Mouse (Mus musculus) hindbrain, embryonic 15.5 days (tissue): ENCODE measurements at regions not wholly inside any gene's neighbourhood (a gene's known extent, or its start where the extent isn't known, plus 50 kb on each side); places are given as distances from the start of the nearest gene placed in this dataset.

Experiments used
- ATAC-seq: fragments of 200-750 bp; cut with Nextera tagmentation; 2 replicates; pipeline ENCODE4 v1.8.0; 2017; ENCODE audit warnings: low read depth, moderate number of reproducible peaks, moderate TSS enrichment; ENCODE audit not compliant: low FRiP score
- H3K27ac ChIP-seq: fragments of 300-500 bp; sonication (generic); replicated peaks from 2 replicates; pipeline ENCODE4 v1.5.1; 2015; ENCODE audit warnings: mild to moderate bottlenecking, inconsistent platforms
- H3K27me3 ChIP-seq: fragments of 300-500 bp; sonication (generic); 2 replicates; pipeline ENCODE4 v1.6.1; 2015; ENCODE audit warnings: control low read depth, inconsistent platforms
- H3K36me3 ChIP-seq: fragments of 300-500 bp; sonication (generic); 2 replicates; pipeline ENCODE4 v1.6.1; 2015; ENCODE audit warnings: control low read depth, inconsistent platforms
- H3K4me1 ChIP-seq: fragments of 300-500 bp; sonication (generic); replicated peaks from 2 replicates; pipeline ENCODE4 v1.6.1; 2015; ENCODE audit warnings: control low read depth, inconsistent platforms
- H3K4me2 ChIP-seq: fragments of 300-500 bp; sonication (generic); 2 replicates; pipeline ENCODE4 v1.6.1; 2015; ENCODE audit warnings: moderate library complexity, mild to moderate bottlenecking, inconsistent platforms
- H3K4me3 ChIP-seq: fragments of 300-500 bp; sonication (generic); 2 replicates; pipeline ENCODE4 v1.5.1; 2015; ENCODE audit warnings: mild to moderate bottlenecking, inconsistent platforms
- H3K9ac ChIP-seq: fragments of 300-500 bp; sonication (generic); 2 replicates; pipeline ENCODE4 v1.6.1; 2015; ENCODE audit warnings: inconsistent platforms
- H3K9me3 ChIP-seq: fragments of 300-500 bp; sonication (generic); 2 replicates; pipeline ENCODE4 v1.6.1; 2016; ENCODE audit warnings: control low read depth, inconsistent platforms
- WGBS: fragments of 180-500 bp; shearing (Covaris S2); methylation state at CpG from one replicate; pipeline ENCODE4 v1.1.7; 2015; 5-methylcytosine and 5-hydroxymethylcytosine counted together

DNA sequence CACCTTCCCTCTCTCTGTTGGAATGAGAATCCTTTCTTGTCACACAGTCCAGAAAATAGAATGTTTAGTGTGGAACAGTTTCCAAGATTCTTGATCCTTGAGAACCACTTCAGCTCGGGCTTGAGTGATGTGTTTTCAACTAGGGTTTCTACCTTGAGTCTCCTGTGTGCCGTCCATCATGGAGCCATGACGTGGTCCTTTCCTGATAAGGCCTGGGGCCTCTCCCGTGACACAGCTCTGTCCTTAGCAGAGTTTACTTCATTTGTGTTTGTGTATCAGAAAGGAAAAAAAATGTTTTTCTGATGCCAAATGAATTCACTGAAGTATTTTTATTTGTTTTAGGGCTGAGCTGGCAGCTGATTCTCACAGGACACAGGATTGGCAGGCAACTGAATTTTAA, 148.6 kb downstream of the Mettl11b start:
- H3K9ac ChIP-seq, result no peak overlapping the region
- H3K4me2 ChIP-seq, result no peak overlapping the region
- no peak overlapping the region for H3K4me3 ChIP-seq
- H3K27me3 ChIP-seq, result no peaks in the 10 kb centered on the region
- WGBS, result 82% methylated on average over 4 of the region's 4 CpGs
- no peaks in the 10 kb centered on the region for H3K4me1 ChIP-seq
- H3K27ac ChIP-seq, result no peak overlapping the region
- H3K36me3 ChIP-seq, result no peaks in the 10 kb centered on the region
- no peaks in the 10 kb centered on the region for H3K9me3 ChIP-seq
- no peak for ATAC-seq

DNA sequence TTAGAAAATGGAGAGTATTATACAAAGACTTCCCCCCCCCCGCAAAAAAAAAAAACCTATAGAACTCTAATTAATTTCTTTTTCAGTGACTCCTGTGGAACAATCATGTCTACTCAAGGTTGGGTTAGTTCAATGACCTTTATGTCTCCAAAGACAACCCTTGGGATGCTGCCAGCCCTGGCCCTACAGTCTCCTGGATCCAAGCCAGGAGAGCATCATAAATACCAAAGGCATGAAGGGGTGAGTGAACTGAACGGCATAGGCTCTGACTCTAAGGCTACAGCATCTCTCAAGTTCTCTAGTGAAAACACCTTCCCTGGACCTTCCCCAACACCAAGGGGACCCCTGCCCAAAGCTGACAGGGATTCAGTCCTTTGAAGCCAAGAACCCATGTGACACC, 149.4 kb downstream of the Mettl11b start:
- 75% methylated on average over 2 of the region's 2 CpGs for WGBS
- no peak overlapping the region for H3K4me2 ChIP-seq
- ATAC-seq, result no peak
- no peaks in the 10 kb centered on the region for H3K9me3 ChIP-seq
- no peaks in the 10 kb centered on the region for H3K36me3 ChIP-seq
- no peak overlapping the region for H3K4me3 ChIP-seq
- no peaks in the 10 kb centered on the region for H3K27me3 ChIP-seq
- H3K9ac ChIP-seq, result no peak overlapping the region
- H3K4me1 ChIP-seq, result no peaks in the 10 kb centered on the region
- no peak overlapping the region for H3K27ac ChIP-seq

DNA sequence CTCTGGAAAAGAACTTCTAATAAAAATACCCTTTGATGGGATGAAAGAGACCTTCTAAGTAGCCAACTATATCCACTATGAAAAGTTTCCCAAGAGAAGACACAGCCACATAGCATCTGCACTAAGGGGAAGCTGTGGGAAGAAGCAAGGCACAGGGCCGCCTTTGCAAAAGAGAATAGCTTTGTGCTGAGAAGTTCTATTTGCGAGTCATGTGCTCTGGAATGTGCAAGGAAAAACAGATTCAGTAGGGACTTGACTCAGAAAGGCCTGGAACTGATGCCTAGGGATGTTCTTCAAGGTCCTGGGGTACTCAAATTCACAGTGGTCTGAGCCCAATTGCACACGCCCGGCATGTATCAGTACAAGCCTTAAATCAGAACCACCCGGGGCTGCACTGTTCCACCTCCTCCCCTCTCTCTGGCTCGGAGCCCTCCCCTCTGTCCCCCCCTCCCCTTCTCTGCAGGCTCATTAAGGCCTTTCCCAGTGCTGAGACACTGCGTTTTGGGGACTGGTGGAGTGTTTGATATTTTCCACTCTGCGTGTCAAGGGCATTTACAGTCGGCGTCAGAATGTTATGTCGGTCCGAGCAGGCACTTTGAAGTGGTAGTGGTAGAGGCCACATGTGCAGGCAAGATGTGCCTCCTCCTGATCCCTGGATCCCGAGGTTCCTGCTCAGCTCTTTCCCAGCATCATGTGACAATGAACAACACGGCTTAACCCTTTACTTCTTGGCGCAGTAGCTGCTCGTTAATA, 150.4 kb downstream of the Mettl11b start:
- Histone ChIP-seq H3K9me3 (no peaks in the 10 kb centered on the region), H3K4me3 (no peak overlapping the region), H3K27me3 (no peaks in the 10 kb centered on the region), H3K27ac (no peak overlapping the region), H3K9ac (no peak overlapping the region), H3K4me2 (no peak overlapping the region), H3K36me3 (no peaks in the 10 kb centered on the region), H3K4me1 (no peaks in the 10 kb centered on the region)
- ATAC-seq, result no peak
- 65% methylated on average over 16 of the region's 16 CpGs for WGBS

DNA sequence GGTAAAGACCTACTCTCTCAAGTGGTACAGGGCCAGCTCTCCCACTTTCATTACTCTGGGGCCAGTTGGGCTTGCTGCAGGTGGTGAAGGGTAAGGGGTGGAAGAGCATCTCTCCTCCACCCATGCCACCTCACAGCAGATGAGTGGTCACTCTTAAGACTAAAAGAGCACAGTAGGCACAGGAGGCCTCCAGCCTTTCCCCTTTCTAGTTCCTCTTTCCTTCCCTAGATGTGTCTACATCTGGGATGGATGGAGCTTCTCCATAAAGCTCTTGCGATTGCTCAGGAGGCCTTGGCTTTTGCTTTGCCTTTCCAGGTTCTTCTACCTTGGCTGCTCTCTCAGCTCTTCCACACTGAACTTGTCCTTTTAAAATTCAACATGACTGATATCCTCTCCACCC, 151.5 kb downstream of the Mettl11b start:
- Histone ChIP-seq H3K36me3 (no peaks in the 10 kb centered on the region), H3K4me2 (no peak overlapping the region), H3K9ac (no peak overlapping the region), H3K4me1 (no peaks in the 10 kb centered on the region), H3K27me3 (no peaks in the 10 kb centered on the region), H3K4me3 (no peak overlapping the region), H3K9me3 (no peaks in the 10 kb centered on the region), H3K27ac (no peak overlapping the region)
- WGBS, result 93% methylated on average over 1 of the region's 1 CpGs
- ATAC-seq, result no peak

DNA sequence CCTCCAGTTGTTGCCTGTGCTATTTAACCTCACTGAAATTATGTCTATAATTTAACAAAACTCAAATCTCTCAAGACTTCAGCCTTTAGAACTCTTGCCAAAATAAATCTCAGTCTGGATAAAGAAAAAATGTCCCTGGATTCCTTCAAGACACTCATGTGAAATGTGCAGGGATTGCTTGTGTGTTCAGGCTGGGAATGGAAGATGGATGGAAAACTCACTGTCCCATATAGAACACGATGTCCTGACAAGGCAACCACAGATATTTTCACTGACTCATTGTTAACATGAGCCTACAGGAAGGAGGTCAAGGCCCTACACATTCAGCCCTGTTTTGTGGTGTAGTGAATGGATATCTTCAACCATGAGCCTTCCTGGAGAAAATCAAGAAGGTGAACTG, 160.3 kb upstream of the Gorab start:
- Histone ChIP-seq H3K4me1 (no peaks in the 10 kb centered on the region), H3K9ac (no peak overlapping the region), H3K4me2 (no peak overlapping the region), H3K36me3 (no peaks in the 10 kb centered on the region), H3K27ac (no peak overlapping the region), H3K27me3 (no peaks in the 10 kb centered on the region), H3K4me3 (no peak overlapping the region), H3K9me3 (no peaks in the 10 kb centered on the region)
- WGBS, result 81% methylated on average over 1 of the region's 1 CpGs
- no peak for ATAC-seq

DNA sequence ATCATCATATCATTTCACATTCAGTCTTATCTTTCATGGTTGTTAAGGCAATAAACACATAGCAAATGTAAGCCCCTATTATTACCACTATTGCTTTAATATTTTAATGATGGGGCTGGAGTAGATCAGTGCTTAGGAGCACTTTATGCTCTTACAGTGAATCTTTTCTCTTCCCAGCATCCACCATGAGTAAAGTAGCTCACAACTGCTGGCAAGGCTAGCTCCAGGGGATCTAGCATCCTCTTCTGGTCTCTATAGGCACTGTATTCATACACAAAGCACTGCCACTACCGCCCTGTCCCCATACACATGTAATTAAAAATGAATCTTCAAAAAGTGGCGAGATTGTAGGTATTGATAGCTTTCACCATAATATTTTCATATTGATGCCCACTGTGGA, 159.6 kb upstream of the Gorab start:
- no peak overlapping the region for H3K9ac ChIP-seq
- H3K27ac ChIP-seq, result no peak overlapping the region
- no peaks in the 10 kb centered on the region for H3K4me1 ChIP-seq
- no peaks in the 10 kb centered on the region for H3K36me3 ChIP-seq
- no peak for ATAC-seq
- WGBS, result 95% methylated on average over 2 of the region's 2 CpGs
- H3K9me3 ChIP-seq, result no peaks in the 10 kb centered on the region
- no peak overlapping the region for H3K4me2 ChIP-seq
- H3K4me3 ChIP-seq, result no peak overlapping the region
- H3K27me3 ChIP-seq, result no peaks in the 10 kb centered on the region

DNA sequence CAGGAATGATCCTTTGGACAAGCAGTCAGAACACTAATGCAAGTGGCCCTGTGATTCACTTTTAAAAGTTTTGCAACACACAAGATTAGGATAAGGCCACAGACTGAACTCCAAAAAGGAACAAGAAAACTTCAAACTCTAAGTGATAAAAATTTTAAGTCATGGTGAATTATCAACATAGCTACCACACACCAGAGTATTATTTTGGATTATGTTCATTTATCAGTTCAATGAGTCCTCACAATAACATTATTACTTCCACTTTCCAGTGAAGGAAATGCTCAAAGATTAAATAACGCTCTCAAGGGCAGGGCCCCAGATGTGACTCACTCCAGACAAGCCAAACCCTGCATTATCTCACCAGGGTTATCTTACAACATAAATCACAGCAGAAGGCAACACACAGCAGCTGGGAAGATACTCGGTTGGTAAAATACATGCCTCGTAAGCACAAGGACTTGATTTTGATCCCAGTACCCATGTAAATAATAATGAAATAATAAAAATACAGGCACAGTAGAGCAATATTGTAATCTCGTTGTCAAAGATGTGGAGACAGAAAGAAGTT, 158.8 kb upstream of the Gorab start:
- 80% methylated on average over 4 of the region's 4 CpGs for WGBS
- no peak overlapping the region for H3K4me3 ChIP-seq
- H3K9me3 ChIP-seq, result no peaks in the 10 kb centered on the region
- H3K36me3 ChIP-seq, result no peaks in the 10 kb centered on the region
- no peak overlapping the region for H3K4me2 ChIP-seq
- ATAC-seq, result no peak
- H3K27ac ChIP-seq, result no peak overlapping the region
- H3K27me3 ChIP-seq, result no peaks in the 10 kb centered on the region
- no peak overlapping the region for H3K9ac ChIP-seq
- no peaks in the 10 kb centered on the region for H3K4me1 ChIP-seq

DNA sequence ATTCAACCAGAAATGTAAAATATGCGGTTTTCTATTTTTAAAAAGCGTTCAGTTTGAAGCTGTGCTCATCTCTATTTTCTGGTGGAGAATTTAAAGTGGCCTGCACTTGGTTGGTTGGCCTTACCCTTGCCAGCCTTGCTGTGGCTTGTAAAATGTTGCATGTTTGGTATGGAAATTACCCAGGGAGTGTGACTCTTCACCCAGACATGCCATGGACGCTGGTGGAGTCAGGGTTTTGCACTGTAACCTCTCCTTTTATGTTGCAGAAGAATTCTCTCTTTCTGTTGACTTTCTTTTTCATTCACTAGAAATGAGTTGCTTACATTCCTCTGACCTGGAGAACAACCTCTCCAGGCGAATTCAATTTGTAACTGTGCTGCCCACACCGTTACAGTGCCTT, 157.5 kb upstream of the Gorab start:
- Histone ChIP-seq H3K4me2 (no peak overlapping the region), H3K9ac (no peak overlapping the region), H3K4me3 (no peak overlapping the region), H3K36me3 (no peaks in the 10 kb centered on the region), H3K27ac (no peak overlapping the region), H3K4me1 (no peaks in the 10 kb centered on the region), H3K27me3 (no peaks in the 10 kb centered on the region), H3K9me3 (no peaks in the 10 kb centered on the region)
- WGBS, result 60% methylated on average over 5 of the region's 5 CpGs
- ATAC-seq, result no peak

DNA sequence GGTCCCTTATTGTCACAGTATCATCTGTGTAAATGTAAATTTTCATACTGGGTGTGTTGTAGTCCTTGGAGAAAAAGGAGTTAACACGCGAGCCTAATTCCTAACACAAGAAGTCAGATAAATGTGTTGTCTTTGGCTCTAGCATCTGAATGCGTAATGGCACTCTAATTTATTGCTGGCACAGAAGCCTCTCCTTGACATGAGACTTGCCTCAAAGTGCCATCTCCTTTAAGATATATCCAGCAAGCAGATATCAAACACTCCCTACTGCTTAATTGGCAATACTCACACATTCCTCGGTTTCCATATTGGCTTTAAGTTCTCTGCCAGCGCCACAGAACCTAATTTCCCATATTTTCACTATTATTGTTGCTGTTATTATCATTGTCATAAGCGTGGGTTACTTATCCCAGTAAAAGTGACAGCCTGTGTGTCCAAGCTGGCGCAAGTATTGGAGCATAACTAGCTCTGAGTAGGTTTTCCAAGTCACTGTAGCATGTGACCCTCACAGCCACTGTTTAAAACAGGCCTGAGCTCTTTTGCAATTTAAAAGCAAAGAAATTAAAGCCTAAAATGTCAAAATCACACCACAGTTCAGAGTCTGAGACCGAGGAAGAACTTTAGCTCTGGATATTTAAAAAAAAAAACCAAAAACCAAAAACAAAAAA, 156.9 kb upstream of the Gorab start:
- Histone ChIP-seq H3K36me3 (no peaks in the 10 kb centered on the region), H3K9ac (no peak overlapping the region), H3K4me1 (no peaks in the 10 kb centered on the region), H3K27me3 (no peaks in the 10 kb centered on the region), H3K4me2 (no peak overlapping the region), H3K27ac (no peak overlapping the region), H3K4me3 (no peak overlapping the region), H3K9me3 (no peaks in the 10 kb centered on the region)
- WGBS, result 87% methylated on average over 8 of the region's 8 CpGs
- ATAC-seq, result no peak

DNA sequence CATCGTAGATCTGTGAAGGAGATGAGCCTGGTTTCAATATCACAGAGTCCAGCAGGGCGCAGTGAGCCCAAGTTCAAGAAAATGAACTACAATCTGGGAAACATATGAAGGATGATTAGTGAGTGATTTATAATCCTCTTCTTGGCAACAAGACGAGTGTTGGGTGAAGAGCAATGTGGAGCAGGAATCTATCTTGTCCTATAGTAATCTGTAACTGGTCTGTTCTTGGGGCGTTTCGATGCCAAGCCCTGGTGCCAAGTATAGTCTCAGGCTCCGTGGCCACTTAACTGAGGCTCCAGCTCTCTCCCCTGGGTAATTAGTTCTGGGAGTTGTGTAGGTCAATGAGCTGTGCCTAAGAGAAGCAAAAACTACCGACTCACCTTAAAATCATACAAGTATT, 154.4 kb upstream of the Gorab start:
- Histone ChIP-seq H3K4me2 (no peak overlapping the region), H3K27ac (no peak overlapping the region), H3K9me3 (no peaks in the 10 kb centered on the region), H3K4me1 (no peaks in the 10 kb centered on the region), H3K36me3 (no peaks in the 10 kb centered on the region), H3K27me3 (no peaks in the 10 kb centered on the region), H3K9ac (no peak overlapping the region), H3K4me3 (no peak overlapping the region)
- no peak for ATAC-seq
- 86% methylated on average over 7 of the region's 7 CpGs for WGBS

DNA sequence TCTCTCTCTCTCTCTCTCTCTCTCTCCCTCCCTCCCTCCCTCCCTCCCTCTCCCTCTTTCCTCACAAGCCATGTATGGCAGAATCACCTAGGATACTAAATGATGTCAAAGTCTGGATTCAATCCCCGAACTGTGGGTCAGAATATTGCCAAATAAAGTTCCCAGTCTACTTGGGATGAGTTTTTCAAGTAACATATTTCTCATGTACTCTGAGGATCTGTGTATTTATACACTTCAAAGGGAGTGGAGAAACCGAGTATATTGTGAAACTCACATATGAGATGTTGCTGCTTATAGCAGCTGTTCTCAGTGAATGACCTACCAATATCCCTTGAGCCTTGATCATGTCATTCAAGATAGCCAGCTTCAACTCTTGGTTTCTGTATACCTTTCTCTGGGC, 151.7 kb upstream of the Gorab start:
- H3K9me3 ChIP-seq, result no peaks in the 10 kb centered on the region
- H3K4me3 ChIP-seq, result no peak overlapping the region
- H3K27me3 ChIP-seq, result no peaks in the 10 kb centered on the region
- no peaks in the 10 kb centered on the region for H3K36me3 ChIP-seq
- H3K27ac ChIP-seq, result no peak overlapping the region
- 86% methylated on average over 2 of the region's 2 CpGs for WGBS
- H3K9ac ChIP-seq, result no peak overlapping the region
- no peak overlapping the region for H3K4me2 ChIP-seq
- no peaks in the 10 kb centered on the region for H3K4me1 ChIP-seq
- no peak for ATAC-seq

DNA sequence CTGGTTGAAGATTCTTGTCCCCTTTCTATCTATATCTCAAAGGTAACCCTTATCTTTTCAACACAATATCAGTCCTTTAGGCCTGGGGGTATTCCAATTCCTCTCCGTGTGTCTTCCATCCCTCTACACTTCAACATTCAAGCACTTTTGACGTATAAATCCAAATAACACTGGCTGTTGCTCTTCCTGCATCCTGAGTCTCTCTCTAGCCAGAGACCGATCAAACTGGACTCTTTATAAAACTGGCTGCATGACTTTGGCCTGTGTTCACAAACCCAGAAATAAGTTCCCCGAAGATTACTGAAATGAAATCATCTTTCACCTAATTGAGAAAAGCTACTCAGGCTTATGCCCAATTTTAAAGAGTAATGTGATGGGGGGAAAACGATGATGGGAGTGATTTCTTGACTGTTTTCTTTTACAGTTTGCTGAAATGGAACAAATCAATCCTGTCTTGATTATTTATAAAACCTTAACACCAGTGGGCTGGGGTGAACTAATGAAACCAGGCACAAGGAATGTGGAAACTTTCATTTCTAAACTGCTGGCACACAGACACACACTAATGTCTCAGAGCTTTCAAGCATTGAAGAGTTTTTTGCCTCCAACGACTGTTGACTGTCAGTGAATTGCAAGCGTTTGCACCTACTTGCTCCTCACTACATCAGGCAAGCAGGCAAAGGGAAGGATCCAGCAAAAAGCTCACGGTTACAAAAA, 135.5 kb upstream of the Gorab start:
- no peak for ATAC-seq
- no peaks in the 10 kb centered on the region for H3K9me3 ChIP-seq
- 82% methylated on average over 8 of the region's 8 CpGs for WGBS
- no peak overlapping the region for H3K9ac ChIP-seq
- no peak overlapping the region for H3K4me3 ChIP-seq
- H3K36me3 ChIP-seq, result no peaks in the 10 kb centered on the region
- H3K27me3 ChIP-seq, result no peaks in the 10 kb centered on the region
- no peak overlapping the region for H3K27ac ChIP-seq
- no peak overlapping the region for H3K4me2 ChIP-seq
- H3K4me1 ChIP-seq, result no peaks in the 10 kb centered on the region
